Mouse (Mus musculus) neural tube, embryonic 14.5 days (tissue): ENCODE results near the gene Tagap. TPM values are rescaled to one million over a fixed set of nuclear protein-coding genes. Genes with fewer than 3 reads are reported as not detected.

Experiments
- polyA plus RNA-seq: library from polyadenylated mRNA; unstranded; fragments of >200 nt; fragmentation: Nextera tagmentation; extraction: Ambion mirVana; gene quantifications from 2 replicates; pipeline ENCODE4 v1.2.1, GENCODE M21; 2014

The Tagap gene
- polyA plus RNA-seq, 1 experiment from 2014 or later = 0.42 TPM

Other genes with a start within 250 kb of the Tagap start
- 8.6 and 11.1 TPM in 2 replicates for gene Fndc1, start 98.7 kb upstream of the Tagap start, polyA plus RNA-seq
- 88.1 and 93.2 TPM in 2 replicates for gene Rsph3a, start 19.6 kb downstream of the Tagap start, polyA plus RNA-seq
- gene Gm49673, start 221.8 kb downstream of the Tagap start, polyA plus RNA-seq = 0.33 TPM in 1 of 2 replicates, not detected in the other
- gene Rnaset2a, start 222.1 kb downstream of the Tagap start, polyA plus RNA-seq = 8.3 and 11.7 TPM in 2 replicates
- 30.9 and 34.9 TPM in 2 replicates for gene Fgfr1op, start 239.5 kb downstream of the Tagap start, polyA plus RNA-seq